Mouse (Mus musculus) stomach, embryonic 14.5 days (tissue): Measurements from ENCODE around the gene Spsb4. TPM values are rescaled to one million over a fixed set of nuclear protein-coding genes. Genes with fewer than 3 reads are reported as not detected.

Experiments used
- ATAC-seq: fragments of 200-750 bp; cut with Nextera tagmentation; 2 replicates; pipeline ENCODE4 v1.8.0; 2017; ENCODE audit warnings: low read depth, moderate TSS enrichment; ENCODE audit not compliant: insufficient number of reproducible peaks, insufficient read depth, low FRiP score
- H3K27ac ChIP-seq: fragments of 300-500 bp; sonication (generic); 2 replicates; pipeline ENCODE4 v1.5.1; 2014; ENCODE audit warnings: mild to moderate bottlenecking, low read length, moderate library complexity, mixed read lengths
- H3K27me3 ChIP-seq: fragments of 300-500 bp; sonication (generic); 2 replicates; pipeline ENCODE4 v1.6.1; 2014; ENCODE audit warnings: low read length, control low read depth, mixed read lengths; ENCODE audit not compliant: control insufficient read depth, insufficient read depth
- H3K36me3 ChIP-seq: fragments of 300-500 bp; sonication (generic); 2 replicates; pipeline ENCODE4 v1.6.1; 2014; ENCODE audit warnings: mild to moderate bottlenecking, control low read depth, low read length, moderate library complexity, mixed read lengths; ENCODE audit not compliant: control insufficient read depth, insufficient read depth
- H3K4me1 ChIP-seq: fragments of 300-500 bp; sonication (generic); 2 replicates; pipeline ENCODE4 v1.6.1; 2014; ENCODE audit warnings: low read length, control low read depth, mixed read lengths; ENCODE audit not compliant: control insufficient read depth, insufficient read depth
- H3K4me2 ChIP-seq: fragments of 300-500 bp; sonication (generic); replicated peaks from 2 replicates; pipeline ENCODE4 v1.6.1; 2014; ENCODE audit warnings: low read depth, low read length, control low read depth
- H3K4me3 ChIP-seq: fragments of 300-500 bp; sonication (generic); 2 replicates; pipeline ENCODE4 v1.5.1; 2014; ENCODE audit warnings: low read depth, low read length, control low read depth
- H3K9ac ChIP-seq: fragments of 300-500 bp; sonication (generic); replicated peaks from 2 replicates; pipeline ENCODE4 v1.6.1; 2014; ENCODE audit warnings: low read depth, mild to moderate bottlenecking, control low read depth, low read length, moderate library complexity, mixed read lengths
- H3K9me3 ChIP-seq: fragments of 300-500 bp; sonication (generic); 2 replicates; pipeline ENCODE4 v1.6.1; 2016; ENCODE audit warnings: low read depth, low read length, control low read depth; ENCODE audit not compliant: control insufficient read depth
- WGBS: fragments of 180-500 bp; shearing (Covaris S2); extraction: QIAGEN DNeasy Blood & Tissue Kit; methylation state at CpG from one replicate; pipeline ENCODE4 v1.1.7; 2014; 5-methylcytosine and 5-hydroxymethylcytosine counted together
- polyA plus RNA-seq: library from polyadenylated mRNA; unstranded; fragments of >200 nt; fragmentation: Nextera tagmentation; extraction: Ambion mirVana; gene quantifications from 2 replicates; pipeline ENCODE4 v1.2.1, GENCODE M21; 2014

Spsb4 gene
- polyA plus RNA-seq, 1 experiment from 2014 or later: 19.9 TPM

DNA sequence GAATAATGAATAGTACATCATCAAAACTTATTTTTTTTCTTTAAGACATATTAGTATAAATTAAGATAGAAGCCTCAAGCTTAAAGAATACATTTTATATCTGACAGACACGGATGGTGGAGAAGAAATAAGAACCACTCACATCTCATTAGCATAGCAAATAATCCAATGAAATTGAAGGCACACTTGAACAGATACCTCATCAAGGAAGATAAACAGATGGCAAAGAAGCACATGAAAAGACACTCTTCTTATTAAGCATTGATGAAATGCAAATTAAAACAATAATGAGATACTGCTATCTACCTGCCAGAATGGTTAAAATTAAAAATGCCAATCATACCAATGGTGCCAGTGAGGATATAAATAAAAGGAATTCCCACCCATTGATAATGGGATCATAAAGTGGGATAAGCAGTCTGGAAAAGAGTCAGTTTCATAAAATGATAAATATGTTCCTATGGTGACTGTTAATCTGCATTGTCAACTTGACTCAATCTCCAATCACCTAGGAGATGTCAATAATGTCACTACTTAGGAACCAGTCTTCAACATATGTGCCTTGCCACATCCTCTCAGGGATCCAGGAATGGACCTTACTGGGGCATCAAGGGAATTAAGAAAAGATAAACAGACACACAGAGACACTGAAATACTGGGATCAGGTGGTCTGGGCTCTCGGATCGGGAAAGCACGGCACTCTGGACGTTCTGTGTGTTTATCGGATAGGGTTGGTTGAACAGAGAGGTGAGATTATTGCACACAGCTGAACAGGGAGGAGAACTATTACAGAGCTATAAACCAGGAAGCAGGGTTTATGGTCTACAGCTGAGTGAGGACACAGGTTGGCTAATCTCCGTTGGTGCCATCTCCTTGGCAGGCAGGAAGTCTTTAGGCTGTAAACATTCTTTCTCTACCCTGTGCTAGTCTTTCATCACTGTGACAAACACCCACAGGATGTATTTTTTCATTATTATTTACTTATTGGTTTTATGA lies 114.0 kb downstream of the Spsb4 start:
- H3K9ac ChIP-seq: no peak overlapping the region
- no peak overlapping the region for H3K4me2 ChIP-seq
- ATAC-seq: no peak
- H3K4me1 ChIP-seq: no peaks in the 10 kb centered on the region
- no peak overlapping the region for H3K4me3 ChIP-seq
- no peaks in the 10 kb centered on the region for H3K36me3 ChIP-seq
- H3K27me3 ChIP-seq: no peaks in the 10 kb centered on the region
- H3K9me3 ChIP-seq: no peaks in the 10 kb centered on the region
- no peak overlapping the region for H3K27ac ChIP-seq
- WGBS: 66% methylated on average over 7 of the region's 7 CpGs

DNA sequence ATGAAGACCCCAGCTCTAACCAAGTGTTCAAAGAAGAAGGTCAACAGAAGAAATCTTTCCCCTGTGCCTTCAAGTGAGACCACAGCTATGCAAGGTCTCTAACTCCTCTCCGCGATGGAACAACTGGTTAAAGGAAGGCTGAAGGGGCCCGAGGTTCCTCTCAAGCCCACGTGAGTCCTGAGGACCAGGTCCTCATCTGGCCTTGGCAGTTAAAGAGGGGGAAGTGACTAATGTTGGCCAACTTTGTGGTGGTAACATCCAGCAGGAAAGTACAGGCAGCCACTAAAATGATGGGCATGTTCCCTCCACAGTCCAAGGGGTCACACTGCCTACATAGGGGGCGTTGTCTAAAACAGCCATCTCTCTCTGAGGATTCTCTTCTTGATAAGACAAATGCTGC lies 118.9 kb downstream of the Spsb4 start:
- no peak for ATAC-seq
- Histone ChIP-seq H3K4me3 (no peak overlapping the region), H3K9me3 (no peaks in the 10 kb centered on the region), H3K27ac (no peak overlapping the region), H3K27me3 (no peaks in the 10 kb centered on the region), H3K4me2 (no peak overlapping the region), H3K9ac (no peak overlapping the region), H3K36me3 (no peaks in the 10 kb centered on the region), H3K4me1 (no peaks in the 10 kb centered on the region)
- 77% methylated on average over 5 of the region's 5 CpGs for WGBS

- ATAC-seq: no peak
- no peaks in the 10 kb centered on the region for H3K36me3 ChIP-seq
- no peaks in the 10 kb centered on the region for H3K27me3 ChIP-seq
- no peaks in the 10 kb centered on the region for H3K9me3 ChIP-seq
- H3K27ac ChIP-seq: no peak overlapping the region
- H3K9ac ChIP-seq: no peak overlapping the region
- no peak overlapping the region for H3K4me2 ChIP-seq
- H3K4me3 ChIP-seq: no peak overlapping the region
- H3K4me1 ChIP-seq: no peaks in the 10 kb centered on the region
Measured at GRCm38 (mm10) chr9:96899004-96899403, 119.6 kb downstream of the Spsb4 start.

DNA sequence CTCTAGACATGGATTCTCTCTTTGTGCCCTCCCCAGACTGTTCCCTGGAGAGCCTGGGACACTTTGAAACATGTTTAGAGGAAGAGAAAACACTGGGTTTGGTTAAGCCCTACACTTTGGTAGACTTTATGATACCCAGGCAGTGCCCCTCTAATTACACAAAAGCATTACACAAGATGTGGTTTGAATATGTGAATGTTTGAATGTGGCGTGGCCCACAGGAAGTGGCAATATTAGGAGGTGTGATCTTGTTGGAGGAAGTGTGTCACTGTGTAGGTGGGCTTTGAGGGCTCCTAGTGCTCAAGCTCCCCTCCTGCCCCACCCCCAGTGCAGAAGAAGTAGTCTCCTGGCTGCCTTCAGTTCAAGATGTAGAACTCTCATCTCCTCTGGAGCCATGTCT lies 122.0 kb downstream of the Spsb4 start:
- H3K36me3 ChIP-seq: no peaks in the 10 kb centered on the region

GRCm38 (mm10) chr9:96893582-96893981 lies 125.1 kb downstream of the Spsb4 start:
- H3K4me2 ChIP-seq: no peak overlapping the region
- no peak overlapping the region for H3K27ac ChIP-seq
- H3K27me3 ChIP-seq: no peaks in the 10 kb centered on the region
- H3K9ac ChIP-seq: no peak overlapping the region
- no peaks in the 10 kb centered on the region; the same call in 1 of the 2 replicates for H3K4me1 ChIP-seq
- WGBS: 43% methylated on average over 5 of the region's 5 CpGs
- H3K4me3 ChIP-seq: no peak overlapping the region
- H3K36me3 ChIP-seq: no peaks in the 10 kb centered on the region
- H3K9me3 ChIP-seq: no peaks in the 10 kb centered on the region
- no peak for ATAC-seq

More for the DNA sequence above, 122.0 kb downstream of the Spsb4 start:
- H3K9ac ChIP-seq: no peak overlapping the region
- no peak for ATAC-seq
- no peak overlapping the region for H3K4me2 ChIP-seq
- H3K4me1 ChIP-seq: no peaks in the 10 kb centered on the region
- WGBS: 87% methylated on average over 1 of the region's 1 CpGs
- no peaks in the 10 kb centered on the region for H3K27me3 ChIP-seq
- no peaks in the 10 kb centered on the region for H3K9me3 ChIP-seq
- no peak overlapping the region for H3K4me3 ChIP-seq
- H3K27ac ChIP-seq: no peak overlapping the region

Other genes with a start within 250 kb of the Spsb4 start
- 36.8 and 37.7 TPM in 2 replicates for gene Pxylp1, start 126.2 kb downstream of the Spsb4 start, polyA plus RNA-seq
- gene Slc25a36, start 92.3 kb upstream of the Spsb4 start, polyA plus RNA-seq: 137 and 143 TPM in 2 replicates